Mouse (Mus musculus) small intestine, adult 2 months (tissue): ENCODE measurements around the gene Olfr1178.

Source experiments
- CTCF ChIP-seq: fragments of 200-500 bp; IDR thresholded peaks from 2 replicates; pipeline ENCODE4 v1.5.1; 2012; ENCODE audit warnings: low read depth, mild to moderate bottlenecking, control low read depth, inconsistent platforms, low read length, moderate library complexity, mixed read lengths; ENCODE audit not compliant: insufficient replicate concordance, insufficient read length; ENCODE audit errors: extremely low read depth
- POLR2A ChIP-seq: fragments of 200-500 bp; IDR thresholded peaks from 2 replicates; pipeline ENCODE4 v1.6.1; 2012; ENCODE audit warnings: low read depth, mild to moderate bottlenecking, control low read depth, inconsistent platforms, low read length, moderate library complexity

DNA sequence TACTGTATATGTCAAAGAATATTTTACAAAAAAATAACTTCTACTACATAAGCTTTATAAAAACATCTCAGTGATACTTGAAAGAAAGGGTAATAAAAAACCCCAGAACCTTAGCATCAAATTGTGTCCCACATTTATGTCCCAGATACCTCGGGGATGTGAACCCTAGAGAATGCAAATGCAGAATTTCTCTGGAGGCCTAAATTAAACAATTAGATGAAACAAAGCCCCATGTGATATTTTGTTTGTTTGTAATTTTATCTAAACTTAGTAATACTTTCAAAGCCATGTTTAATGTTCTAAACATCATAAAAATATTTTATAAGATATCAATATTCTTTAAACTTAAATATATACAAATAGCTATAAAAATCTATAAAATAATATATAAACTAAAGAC is 40.5 kb upstream of the Olfr1178 start, which contains the start of gene Olfr1177-ps:
- no peak for TF ChIP-seq POLR2A
- no peak for TF ChIP-seq CTCF
